Mouse (Mus musculus) hindbrain, embryonic 12.5 days (tissue): ENCODE results near the gene Plppr1. TPM values are rescaled to one million over a fixed set of nuclear protein-coding genes. Genes with fewer than 3 reads are reported as not detected.

ENCODE experiments used
- ATAC-seq: fragments of 200-750 bp; cut with Nextera tagmentation; 2 replicates; pipeline ENCODE4 v1.8.0; 2017; ENCODE audit warnings: moderate TSS enrichment; ENCODE audit not compliant: low FRiP score
- H3K27ac ChIP-seq: fragments of 300-500 bp; sonication (generic); 2 replicates; pipeline ENCODE4 v1.5.1; 2016; ENCODE audit warnings: mild to moderate bottlenecking
- H3K27me3 ChIP-seq: fragments of 300-500 bp; sonication (generic); 2 replicates; pipeline ENCODE4 v1.6.1; 2016; ENCODE audit warnings: mild to moderate bottlenecking
- H3K36me3 ChIP-seq: fragments of 300-500 bp; sonication (generic); 2 replicates; pipeline ENCODE4 v1.6.1; 2016; ENCODE audit warnings: mild to moderate bottlenecking
- H3K4me1 ChIP-seq: fragments of 300-500 bp; sonication (generic); 2 replicates; pipeline ENCODE4 v1.6.1; 2016
- H3K4me2 ChIP-seq: fragments of 300-500 bp; sonication (generic); replicated peaks from 2 replicates; pipeline ENCODE4 v1.6.1; 2016; ENCODE audit warnings: mild to moderate bottlenecking
- H3K4me3 ChIP-seq: fragments of 300-500 bp; sonication (generic); 2 replicates; pipeline ENCODE4 v1.5.1; 2016; ENCODE audit warnings: mild to moderate bottlenecking
- H3K9ac ChIP-seq: fragments of 300-500 bp; sonication (generic); 2 replicates; pipeline ENCODE4 v1.6.1; 2016; ENCODE audit warnings: mild to moderate bottlenecking, moderate library complexity
- H3K9me3 ChIP-seq: fragments of 300-500 bp; sonication (generic); replicated peaks from 2 replicates; pipeline ENCODE4 v1.6.1; 2016; ENCODE audit warnings: mild to moderate bottlenecking
- WGBS: fragments of 180-500 bp; shearing (Covaris S2); methylation state at CpG from one replicate; pipeline ENCODE4 v1.1.7; 2016; 5-methylcytosine and 5-hydroxymethylcytosine counted together
- polyA plus RNA-seq: library from polyadenylated mRNA; unstranded; fragments of >200 nt; fragmentation: Nextera tagmentation; extraction: Ambion mirVana; gene quantifications from 2 replicates; pipeline ENCODE4 v1.2.1, GENCODE M21; 2016

The Plppr1 gene
- polyA plus RNA-seq, 1 experiment from 2014 or later: 29.9 TPM

- Histone ChIP-seq H3K36me3 (no peaks in the 10 kb centered on the region), H3K4me2 (no peak overlapping the region), H3K4me3 (no peak overlapping the region), H3K27ac (peak overlapping the region; percentile 12; the same call in 1 of the 2 replicates), H3K27me3 (no peaks in the 10 kb centered on the region), H3K9me3 (no peaks in the 10 kb centered on the region), H3K4me1 (0 out of 2 replicates have a peak, but pooled peaks cover 5% of the 10 kb centered on the region), H3K9ac (no peak overlapping the region)
- ATAC-seq: no peak
- WGBS: 46% methylated on average over 1 of the region's 1 CpGs
Measured at GRCm38 (mm10) chr4:49079399-49079798, 20.3 kb downstream of the Plppr1 start.

- Histone ChIP-seq H3K27ac (no peak overlapping the region), H3K36me3 (no peaks in the 10 kb centered on the region), H3K4me2 (no peak overlapping the region), H3K4me1 (no peaks in the 10 kb centered on the region), H3K9me3 (no peaks in the 10 kb centered on the region), H3K9ac (no peak overlapping the region), H3K4me3 (no peak overlapping the region), H3K27me3 (no peaks in the 10 kb centered on the region)
- ATAC-seq: no peak
- whole genome bisulfite sequencing: 42% methylated on average over 3 of the region's 3 CpGs
Measured at GRCm38 (mm10) chr4:49088205-49088604, 29.1 kb downstream of the Plppr1 start.

- WGBS: 96% methylated on average over 1 of the region's 1 CpGs
- Histone ChIP-seq H3K4me2 (no peak overlapping the region), H3K4me3 (no peak overlapping the region), H3K4me1 (no peaks in the 10 kb centered on the region), H3K27ac (no peak overlapping the region), H3K27me3 (no peaks in the 10 kb centered on the region), H3K36me3 (no peaks in the 10 kb centered on the region), H3K9ac (no peak overlapping the region), H3K9me3 (no peaks in the 10 kb centered on the region)
- no peak for ATAC-seq
Measured at GRCm38 (mm10) chr4:49090461-49090860, 31.4 kb downstream of the Plppr1 start.

- Histone ChIP-seq H3K36me3 (no peaks in the 10 kb centered on the region), H3K27me3 (no peaks in the 10 kb centered on the region), H3K9me3 (no peaks in the 10 kb centered on the region), H3K4me2 (no peak overlapping the region), H3K9ac (no peak overlapping the region), H3K4me3 (no peak overlapping the region), H3K4me1 (peaks cover 7% of the 10 kb centered on the region; the same call in 1 of the 2 replicates), H3K27ac (no peak overlapping the region)
- WGBS: 83% methylated on average over 2 of the region's 2 CpGs
- ATAC-seq: no peak
Measured at GRCm38 (mm10) chr4:49099448-49099847, 40.4 kb downstream of the Plppr1 start.

GRCm38 (mm10) chr4:49101934-49102768 is 43.1 kb downstream of the Plppr1 start:
- H3K9ac ChIP-seq: no peak overlapping the region

DNA sequence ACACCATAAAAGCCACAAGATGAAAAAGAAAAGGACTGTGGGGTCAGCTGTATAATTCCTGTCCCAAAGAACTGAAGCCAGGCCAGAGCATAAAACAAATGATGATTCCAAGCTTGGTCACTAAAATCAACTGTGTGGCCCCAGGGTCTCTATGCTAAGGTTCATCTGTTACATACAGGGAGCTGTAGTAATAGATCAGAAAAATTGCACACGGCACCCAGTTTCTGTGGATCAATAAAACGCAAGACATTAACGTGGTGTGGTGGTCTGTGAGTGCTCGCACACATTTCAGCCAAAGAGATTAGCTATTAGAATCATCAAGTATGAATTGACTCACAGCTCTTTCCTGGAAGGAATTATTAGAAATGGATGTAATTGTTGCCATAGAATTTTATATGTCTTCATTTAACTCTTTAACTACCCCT is 43.7 kb downstream of the Plppr1 start:
- no peaks in the 10 kb centered on the region for H3K36me3 ChIP-seq
- 0 out of 2 replicates have a peak, but pooled peaks have one; percentile 22 for ATAC-seq
- no peaks in the 10 kb centered on the region for H3K9me3 ChIP-seq
- H3K27ac ChIP-seq: peak overlapping the region; percentile 60; the same call in 1 of the 2 replicates
- H3K9ac ChIP-seq: no peak overlapping the region
- WGBS: 80% methylated on average over 4 of the region's 4 CpGs
- no peak overlapping the region for H3K4me2 ChIP-seq
- no peak overlapping the region for H3K4me3 ChIP-seq
- H3K27me3 ChIP-seq: no peaks in the 10 kb centered on the region
- H3K4me1 ChIP-seq: peaks cover 7% of the 10 kb centered on the region; the same call in 1 of the 2 replicates

More at GRCm38 (mm10) chr4:49101934-49102768, 43.1 kb downstream of the Plppr1 start:
- Histone ChIP-seq H3K4me1 (peaks cover 7% of the 10 kb centered on the region; the same call in 1 of the 2 replicates), H3K27ac (peak overlapping the region; percentile 60), H3K4me2 (no peak overlapping the region), H3K4me3 (no peak overlapping the region), H3K9me3 (no peaks in the 10 kb centered on the region), H3K36me3 (no peaks in the 10 kb centered on the region), H3K27me3 (no peaks in the 10 kb centered on the region)
- WGBS: 36% methylated on average over 7 of the region's 7 CpGs
- peak; percentile 55 for ATAC-seq

DNA sequence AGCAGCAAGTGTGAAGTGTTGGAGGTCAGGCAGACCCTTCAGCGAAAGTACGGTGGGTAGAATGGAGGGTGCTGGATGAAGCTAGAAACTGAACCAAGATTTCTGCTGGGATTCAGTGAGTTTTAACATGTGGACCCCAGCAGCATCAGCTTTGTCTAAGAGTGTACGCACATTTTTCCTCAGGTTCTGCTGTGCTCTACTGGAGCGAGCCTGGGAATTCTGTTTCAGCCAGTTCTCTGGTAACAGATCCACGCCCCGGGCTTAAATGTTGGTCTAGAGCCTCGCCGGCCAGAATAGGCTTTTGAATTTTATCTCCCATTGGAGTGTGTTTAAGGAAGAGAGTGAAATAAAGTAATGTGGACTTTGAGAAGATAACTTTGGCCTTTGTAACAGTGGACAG is 45.8 kb downstream of the Plppr1 start:
- Histone ChIP-seq H3K4me1 (peaks cover 8% of the 10 kb centered on the region; the same call in 1 of the 2 replicates), H3K27ac (no peak overlapping the region), H3K36me3 (no peaks in the 10 kb centered on the region)

GRCm38 (mm10) chr4:49107895-49108294 is 48.8 kb downstream of the Plppr1 start:
- H3K9me3 ChIP-seq: no peaks in the 10 kb centered on the region
- no peaks in the 10 kb centered on the region for H3K36me3 ChIP-seq
- no peak overlapping the region for H3K9ac ChIP-seq
- ATAC-seq: no peak
- H3K27ac ChIP-seq: no peak overlapping the region
- no peak overlapping the region for H3K4me3 ChIP-seq
- WGBS: 92% methylated on average over 4 of the region's 4 CpGs
- H3K4me2 ChIP-seq: no peak overlapping the region
- no peaks in the 10 kb centered on the region for H3K27me3 ChIP-seq
- H3K4me1 ChIP-seq: peaks cover 4% of the 10 kb centered on the region; the same call in 1 of the 2 replicates

More for the DNA sequence above, 45.8 kb downstream of the Plppr1 start:
- Histone ChIP-seq H3K9ac (no peak overlapping the region), H3K4me3 (no peak overlapping the region), H3K4me2 (no peak overlapping the region), H3K27me3 (no peaks in the 10 kb centered on the region), H3K9me3 (no peaks in the 10 kb centered on the region)
- WGBS: 93% methylated on average over 8 of the region's 8 CpGs
- no peak for ATAC-seq

GRCm38 (mm10) chr4:49108371-49108770 is 49.3 kb downstream of the Plppr1 start:
- Histone ChIP-seq H3K9me3 (no peaks in the 10 kb centered on the region), H3K36me3 (no peaks in the 10 kb centered on the region), H3K4me2 (no peak overlapping the region), H3K4me3 (no peak overlapping the region), H3K27me3 (no peaks in the 10 kb centered on the region), H3K4me1 (peaks cover 4% of the 10 kb centered on the region; the same call in 1 of the 2 replicates), H3K9ac (no peak overlapping the region), H3K27ac (no peak overlapping the region)
- WGBS: 72% methylated on average over 8 of the region's 8 CpGs
- ATAC-seq: no peak

- no peak overlapping the region for H3K9ac ChIP-seq
- no peak overlapping the region for H3K4me3 ChIP-seq
- 58% methylated on average over 5 of the region's 5 CpGs for WGBS
- no peak overlapping the region for H3K4me2 ChIP-seq
- no peak for ATAC-seq
- H3K36me3 ChIP-seq: no peaks in the 10 kb centered on the region
- H3K9me3 ChIP-seq: no peaks in the 10 kb centered on the region
- no peaks in the 10 kb centered on the region for H3K27me3 ChIP-seq
- H3K27ac ChIP-seq: no peak overlapping the region
- peaks cover 4% of the 10 kb centered on the region; the same call in 1 of the 2 replicates for H3K4me1 ChIP-seq
Measured at GRCm38 (mm10) chr4:49109989-49110388, 50.9 kb downstream of the Plppr1 start.

GRCm38 (mm10) chr4:49118842-49119241 is 59.8 kb downstream of the Plppr1 start:
- Histone ChIP-seq H3K4me2 (no peak overlapping the region), H3K4me3 (no peak overlapping the region), H3K9me3 (no peaks in the 10 kb centered on the region), H3K27ac (no peak overlapping the region), H3K9ac (no peak overlapping the region), H3K27me3 (no peaks in the 10 kb centered on the region), H3K4me1 (no peaks in the 10 kb centered on the region), H3K36me3 (no peaks in the 10 kb centered on the region)
- WGBS: 74% methylated on average over 2 of the region's 2 CpGs
- ATAC-seq: no peak

DNA sequence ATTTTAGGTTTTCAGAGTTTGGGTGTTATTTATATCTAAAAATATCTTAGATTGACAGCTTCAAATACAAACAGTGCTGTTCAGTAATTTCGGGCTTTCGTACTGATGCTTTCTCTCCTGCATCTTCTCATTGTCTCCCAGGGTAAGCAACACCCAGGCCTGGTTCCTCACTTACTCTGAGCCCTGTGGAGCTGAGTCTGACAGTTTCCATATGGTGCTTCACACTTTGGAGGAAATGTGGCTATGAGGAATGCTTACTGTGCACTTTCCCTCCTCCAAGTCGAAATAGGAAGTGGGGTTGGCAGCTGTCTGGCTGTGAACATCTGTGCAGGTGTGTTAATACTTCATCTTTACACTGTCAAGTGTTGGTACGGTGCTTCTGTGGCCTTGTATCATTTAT is 85.7 kb downstream of the Plppr1 start:
- Histone ChIP-seq H3K9ac (no peak overlapping the region), H3K4me1 (no peaks in the 10 kb centered on the region), H3K36me3 (no peaks in the 10 kb centered on the region), H3K27me3 (no peaks in the 10 kb centered on the region), H3K4me2 (no peak overlapping the region), H3K4me3 (no peak overlapping the region), H3K27ac (no peak overlapping the region), H3K9me3 (no peaks in the 10 kb centered on the region)
- 71% methylated on average over 4 of the region's 4 CpGs for WGBS
- no peak for ATAC-seq

- Histone ChIP-seq H3K4me3 (no peak overlapping the region), H3K36me3 (no peaks in the 10 kb centered on the region), H3K9me3 (no peaks in the 10 kb centered on the region), H3K4me2 (no peak overlapping the region), H3K4me1 (no peaks in the 10 kb centered on the region), H3K27me3 (no peaks in the 10 kb centered on the region), H3K27ac (no peak overlapping the region), H3K9ac (no peak overlapping the region)
- WGBS: 49% methylated on average over 2 of the region's 2 CpGs
- no peak for ATAC-seq
Measured at GRCm38 (mm10) chr4:49148775-49149174, 89.7 kb downstream of the Plppr1 start.
